Mouse (Mus musculus): ENCODE measurements at regions not wholly inside any gene's neighbourhood (a gene's known extent, or its start where the extent isn't known, plus 50 kb on each side); places are given as distances from the start of the nearest gene placed in this dataset.

DNA sequence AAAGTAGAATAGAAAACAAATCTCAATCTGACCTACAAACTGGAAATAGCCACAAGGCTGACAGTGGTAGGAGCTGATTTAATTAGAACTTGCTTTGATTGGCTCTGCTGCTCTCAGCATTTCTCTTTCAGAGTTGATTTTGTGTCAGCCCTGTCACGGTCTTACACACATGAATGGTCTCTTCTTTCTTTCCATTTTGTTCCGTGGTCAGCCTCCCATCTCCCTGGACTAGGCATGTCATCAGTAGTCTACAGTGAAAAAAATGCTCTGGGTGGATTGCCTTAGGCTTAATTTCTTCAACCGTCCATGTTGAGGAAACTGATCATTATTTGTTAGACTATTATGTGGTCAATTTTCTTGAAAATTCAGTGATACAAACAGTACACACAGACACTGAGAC lies 285.0 kb downstream of the Nup35 start:
- DNase-seq (ENCODE audit: low spot score), result no peak
- Histone ChIP-seq H3K4me3 (ENCODE audit: low read depth, low read length) (no peak overlapping the region), H3K9ac (replicated peaks; ENCODE audit: low read length, poor library complexity, severe bottlenecking) (no peak overlapping the region), H3K27ac (ENCODE audit: low read depth, low read length) (no peak overlapping the region), H3K27me3 (ENCODE audit: insufficient read depth, low read length) (no peaks in the 10 kb centered on the region), H3K4me2 (ENCODE audit: low read depth, low read length, poor library complexity, severe bottlenecking) (no peak overlapping the region), H3K4me1 (ENCODE audit: insufficient read depth, low read length) (no peaks in the 10 kb centered on the region), H3K36me3 (ENCODE audit: insufficient read depth, low read length) (no peaks in the 10 kb centered on the region), H3K9me3 (ENCODE audit: low read length) (no peaks in the 10 kb centered on the region)
- no peak; the same call in 1 of the 2 replicates for ATAC-seq (ENCODE audit: low FRiP score)
- TF ChIP-seq CTCF (IDR thresholded peaks at IDR 0.05), result no peak
- 27% methylated on average over 3 of the region's 3 CpGs for WGBS

- no peaks in the 10 kb centered on the region for H3K36me3 ChIP-seq (ENCODE audit: insufficient read depth, low read length)
- ATAC-seq (ENCODE audit: low FRiP score) (no peak), DNase-seq (ENCODE audit: low spot score) (no peak)
- no peak for TF ChIP-seq CTCF (IDR thresholded peaks at IDR 0.05)
- H3K4me3 ChIP-seq (ENCODE audit: low read depth, low read length), result no peak overlapping the region
- H3K9me3 ChIP-seq (ENCODE audit: low read length), result no peaks in the 10 kb centered on the region
- H3K4me2 ChIP-seq (ENCODE audit: low read depth, low read length, poor library complexity, severe bottlenecking), result no peak overlapping the region
- H3K4me1 ChIP-seq (ENCODE audit: insufficient read depth, low read length), result no peaks in the 10 kb centered on the region
- H3K27me3 ChIP-seq (ENCODE audit: insufficient read depth, low read length), result no peaks in the 10 kb centered on the region
- no peak overlapping the region for H3K27ac ChIP-seq (ENCODE audit: low read depth, low read length)
- 96% methylated on average over 2 of the region's 2 CpGs for WGBS
- H3K9ac ChIP-seq (replicated peaks; ENCODE audit: low read length, poor library complexity, severe bottlenecking), result no peak overlapping the region
These were observed 296.4 kb downstream of the Nup35 start for GRCm38 (mm10) chr2:80913478-80913877.

- Histone ChIP-seq H3K4me1 (ENCODE audit: insufficient read depth, low read length) (no peaks in the 10 kb centered on the region), H3K9me3 (ENCODE audit: low read length) (no peaks in the 10 kb centered on the region), H3K4me3 (ENCODE audit: low read depth, low read length) (no peak overlapping the region), H3K27ac (ENCODE audit: low read depth, low read length) (no peak overlapping the region), H3K36me3 (ENCODE audit: insufficient read depth, low read length) (no peaks in the 10 kb centered on the region), H3K4me2 (ENCODE audit: low read depth, low read length, poor library complexity, severe bottlenecking) (no peak overlapping the region), H3K27me3 (ENCODE audit: insufficient read depth, low read length) (no peaks in the 10 kb centered on the region), H3K9ac (replicated peaks; ENCODE audit: low read length, poor library complexity, severe bottlenecking) (no peak overlapping the region)
- no peak for DNase-seq (ENCODE audit: low spot score)
- no peak for TF ChIP-seq CTCF (IDR thresholded peaks at IDR 0.05)
- WGBS, result 73% methylated on average over 3 of the region's 3 CpGs
- no peak for ATAC-seq (ENCODE audit: low FRiP score)
These were observed 328.5 kb downstream of the Nup35 start for GRCm38 (mm10) chr2:80945521-80945920.

GRCm38 (mm10) chr2:80966766-80967165 lies 349.7 kb downstream of the Nup35 start:
- no peaks in the 10 kb centered on the region for H3K4me1 ChIP-seq (ENCODE audit: insufficient read depth, low read length)
- no peaks in the 10 kb centered on the region for H3K27me3 ChIP-seq (ENCODE audit: insufficient read depth, low read length)
- DNase-seq (ENCODE audit: low spot score) (no peak), ATAC-seq (ENCODE audit: low FRiP score) (no peak)
- no peak overlapping the region for H3K27ac ChIP-seq (ENCODE audit: low read depth, low read length)
- H3K9ac ChIP-seq (replicated peaks; ENCODE audit: low read length, poor library complexity, severe bottlenecking), result no peak overlapping the region
- WGBS, result 76% methylated on average over 5 of the region's 5 CpGs
- H3K4me2 ChIP-seq (ENCODE audit: low read depth, low read length, poor library complexity, severe bottlenecking), result no peak overlapping the region
- no peak overlapping the region for H3K4me3 ChIP-seq (ENCODE audit: low read depth, low read length)
- no peaks in the 10 kb centered on the region for H3K36me3 ChIP-seq (ENCODE audit: insufficient read depth, low read length)
- H3K9me3 ChIP-seq (ENCODE audit: low read length), result no peaks in the 10 kb centered on the region
- TF ChIP-seq CTCF (IDR thresholded peaks at IDR 0.05), result no peak

- H3K4me2 ChIP-seq (ENCODE audit: low read depth, low read length, poor library complexity, severe bottlenecking), result 0 out of 2 replicates have a peak overlapping the region, but pooled peaks have one; percentile 9
- DNase-seq (ENCODE audit: low spot score) (peak; percentile 9), ATAC-seq (ENCODE audit: low FRiP score) (peak; percentile 63; the same call in 1 of the 2 replicates)
- no peaks in the 10 kb centered on the region for H3K9me3 ChIP-seq (ENCODE audit: low read length)
- H3K4me3 ChIP-seq (ENCODE audit: low read depth, low read length), result no peak overlapping the region
- H3K9ac ChIP-seq (replicated peaks; ENCODE audit: low read length, poor library complexity, severe bottlenecking), result no peak overlapping the region
- H3K36me3 ChIP-seq (ENCODE audit: insufficient read depth, low read length), result no peaks in the 10 kb centered on the region
- no peaks in the 10 kb centered on the region for H3K4me1 ChIP-seq (ENCODE audit: insufficient read depth, low read length)
- WGBS, result 59% methylated on average over 11 of the region's 11 CpGs
- TF ChIP-seq CTCF (IDR thresholded peaks at IDR 0.05), result no peak
- no peak overlapping the region for H3K27ac ChIP-seq (ENCODE audit: low read depth, low read length)
- H3K27me3 ChIP-seq (ENCODE audit: insufficient read depth, low read length), result no peaks in the 10 kb centered on the region
These were observed 350.2 kb downstream of the Nup35 start for GRCm38 (mm10) chr2:80967260-80967659.

- H3K4me1 ChIP-seq (ENCODE audit: insufficient read depth, low read length), result no peaks in the 10 kb centered on the region
- no peaks in the 10 kb centered on the region for H3K27me3 ChIP-seq (ENCODE audit: insufficient read depth, low read length)
- H3K36me3 ChIP-seq (ENCODE audit: insufficient read depth, low read length), result no peaks in the 10 kb centered on the region
- no peak overlapping the region for H3K27ac ChIP-seq (ENCODE audit: low read depth, low read length)
- H3K9ac ChIP-seq (replicated peaks; ENCODE audit: low read length, poor library complexity, severe bottlenecking), result no peak overlapping the region
- ATAC-seq (ENCODE audit: low FRiP score), result no peak; the same call in 1 of the 2 replicates
- TF ChIP-seq CTCF (IDR thresholded peaks at IDR 0.05), result no peak
- H3K4me3 ChIP-seq (ENCODE audit: low read depth, low read length), result no peak overlapping the region
- H3K4me2 ChIP-seq (ENCODE audit: low read depth, low read length, poor library complexity, severe bottlenecking), result no peak overlapping the region
- DNase-seq (ENCODE audit: low spot score), result peak; percentile 81
- WGBS, result 46% methylated on average over 5 of the region's 5 CpGs
- H3K9me3 ChIP-seq (ENCODE audit: low read length), result no peaks in the 10 kb centered on the region
These were observed 352.3 kb downstream of the Nup35 start for GRCm38 (mm10) chr2:80969354-80969753.

All from midbrain, postnatal 0 days (tissue).